Comparison of ENCODE assay signal across 25 mouse cellular contexts in the genomic region with DNA sequence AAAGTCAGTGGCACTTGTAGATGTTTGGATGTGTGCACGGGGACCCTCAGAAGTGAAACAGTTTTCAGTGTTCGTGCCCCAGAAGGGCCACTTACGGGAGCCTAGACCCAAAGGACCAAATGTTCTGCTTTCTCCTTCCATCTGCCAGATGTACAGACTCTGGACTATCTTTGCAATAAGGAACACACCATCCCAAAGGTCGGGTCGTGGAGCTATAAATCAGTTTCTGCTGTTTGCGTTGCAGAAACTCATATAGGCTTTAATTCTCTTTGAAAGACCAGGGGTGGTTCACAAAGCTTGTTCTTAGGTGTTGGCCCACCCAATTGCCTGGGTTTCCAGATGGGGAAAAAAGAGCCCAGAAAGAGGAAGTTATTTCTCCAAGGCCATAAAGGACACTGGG.
"Had no signal": no experiment of that assay in that cellular context is flagged by ENCODE, and none has a peak within 500 bp of the region (broad histone marks: within the 10 kb centered on the region; RNA-seq: fewer than 3 reads in every experiment).

No protein-coding gene starts in this region.

- H3K27me3 ChIP-seq: embryonic facial prominence, embryonic 12.5 days; embryonic facial prominence, embryonic 13.5 days; embryonic facial prominence, embryonic 15.5 days; forebrain, embryonic 12.5 days; forebrain, embryonic 13.5 days; forebrain, embryonic 15.5 days had no signal

- H3K9ac ChIP-seq: embryonic facial prominence, embryonic 12.5 days; embryonic facial prominence, embryonic 13.5 days; embryonic facial prominence, embryonic 15.5 days; forebrain, embryonic 12.5 days; forebrain, embryonic 13.5 days; forebrain, embryonic 15.5 days; forebrain, postnatal 0 days had no signal

- H3K36me3 ChIP-seq: embryonic facial prominence, embryonic 10.5 days; embryonic facial prominence, embryonic 12.5 days; embryonic facial prominence, embryonic 13.5 days; embryonic facial prominence, embryonic 15.5 days; forebrain, embryonic 10.5 days; forebrain, embryonic 12.5 days; forebrain, embryonic 15.5 days had no signal

- H3K4me2 ChIP-seq: embryonic facial prominence, embryonic 12.5 days; embryonic facial prominence, embryonic 13.5 days; embryonic facial prominence, embryonic 15.5 days; forebrain, embryonic 12.5 days; forebrain, embryonic 13.5 days; forebrain, embryonic 15.5 days had no signal

- DNase-seq: cerebellum, adult 2 months; cerebellum, adult 8-10 months; cerebellum, adult 9-10 months; cerebellum, adult 9-11 months; cerebellum, postnatal 10 days; cerebellum, postnatal 14 days; cerebellum, postnatal 25 days; embryo, embryonic 11 days; gastrocnemius, adult 2 months; gastrocnemius, postnatal 10 days; gastrocnemius, postnatal 14 days; gastrocnemius, postnatal 25 days; heart, adult 11 months; heart, adult 18-20 months; heart, adult 2 months had no signal

- H3K4me3 ChIP-seq: embryonic facial prominence, embryonic 10.5 days; embryonic facial prominence, embryonic 12.5 days; embryonic facial prominence, embryonic 13.5 days; embryonic facial prominence, embryonic 15.5 days; erythroblast, embryonic 14.5 days; forebrain, embryonic 10.5 days; forebrain, embryonic 12.5 days; forebrain, embryonic 13.5 days; forebrain, embryonic 15.5 days; gastrocnemius, adult 2 months; heart, adult 2 months had no signal

- H3K4me1 ChIP-seq: embryonic facial prominence, embryonic 12.5 days; forebrain, embryonic 10.5 days; forebrain, embryonic 12.5 days; forebrain, embryonic 13.5 days; forebrain, embryonic 15.5 days had no signal

- H3K27ac ChIP-seq: embryonic facial prominence, embryonic 10.5 days; embryonic facial prominence, embryonic 12.5 days; embryonic facial prominence, embryonic 13.5 days; embryonic facial prominence, embryonic 15.5 days; forebrain, embryonic 10.5 days; forebrain, embryonic 12.5 days; forebrain, embryonic 13.5 days; forebrain, embryonic 15.5 days; gastrocnemius, adult 2 months; heart, adult 2 months had no signal

- H3K9me3 ChIP-seq: embryonic facial prominence, embryonic 10.5 days; embryonic facial prominence, embryonic 12.5 days; embryonic facial prominence, embryonic 13.5 days; embryonic facial prominence, embryonic 15.5 days; forebrain, embryonic 10.5 days; forebrain, embryonic 12.5 days; forebrain, embryonic 13.5 days; forebrain, embryonic 15.5 days had no signal
